Comparison of ENCODE assay signal across 7 mouse cellular contexts in the genomic region with DNA sequence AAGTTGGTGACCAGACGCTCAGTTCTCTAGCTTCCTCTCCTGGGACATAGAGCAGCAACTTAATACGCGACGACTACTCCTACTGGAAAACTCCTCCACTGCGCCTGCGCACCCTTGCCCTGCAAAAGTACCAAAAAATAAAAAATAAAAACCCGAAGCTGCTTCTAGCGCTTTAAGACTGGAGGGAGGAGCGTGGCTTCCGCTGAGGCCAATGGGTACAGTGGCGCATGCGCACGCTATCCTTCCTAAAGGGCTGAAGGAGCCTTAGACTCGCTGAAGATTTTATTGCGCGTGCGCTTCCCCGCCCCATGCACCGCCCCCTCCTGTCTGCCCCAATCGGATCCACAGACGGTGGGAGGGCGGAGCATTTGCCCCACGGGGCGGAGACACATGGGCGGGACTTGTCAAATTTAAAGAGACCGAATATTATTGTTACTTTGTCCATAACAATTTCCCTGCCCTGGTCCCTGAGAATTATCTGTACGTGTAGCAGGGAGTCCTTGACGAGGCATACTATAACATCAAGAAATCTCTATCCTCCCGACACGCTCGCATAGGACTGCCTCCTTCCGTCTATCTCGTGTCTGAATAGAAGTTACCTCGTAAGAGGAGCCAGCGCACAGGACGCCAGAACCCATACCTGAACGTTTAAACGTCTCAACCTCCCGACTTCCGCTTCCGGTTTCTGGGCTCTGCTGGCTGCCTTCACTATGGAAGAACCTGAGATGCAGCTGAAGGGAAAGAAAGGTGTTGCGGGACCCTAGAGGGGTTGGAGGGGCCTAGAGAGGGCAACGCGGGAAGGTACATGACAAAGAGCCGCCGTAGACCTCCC. TPM values are rescaled to one million over a fixed set of nuclear protein-coding genes. Genes with fewer than 3 reads are reported as not detected.
DNase-seq lines count a peak whose midpoint lies in the region; ATAC-seq and TF ChIP-seq lines count a peak whose summit lies in the region.

A gene (minus strand): TSS at position 129 of the 832 bp plus-strand sequence.
A gene (plus strand): TSS at position 474 of the 832 bp plus-strand sequence.
A gene (plus strand): TSS at position 686 of the 832 bp plus-strand sequence.

- peak; percentile 98 for ATAC-seq in intestine, postnatal 0 days
- peak; percentile 99 for ATAC-seq in midbrain, embryonic 12.5 days (ENCODE audit: low FRiP score, low read depth)

- peaks cover 21% of the 10 kb centered on the region for H3K4me1 ChIP-seq in embryonic facial prominence, embryonic 10.5 days
- peaks cover 6% of the 10 kb centered on the region for H3K4me1 ChIP-seq in intestine, postnatal 0 days (replicated peaks; ENCODE audit: control insufficient read depth, insufficient read depth, low read length)
- peaks cover 22% of the 10 kb centered on the region for H3K4me1 ChIP-seq in midbrain, embryonic 12.5 days
- peaks cover 12% of the 10 kb centered on the region for H3K4me1 ChIP-seq in small intestine, adult 2 months (ENCODE audit: control insufficient read depth, insufficient read depth, insufficient read length, low read length)

- H3K9ac ChIP-seq in intestine, postnatal 0 days (ENCODE audit: low read depth, low read length), result peak within 1 kb of the TSS; percentile 59
- H3K9ac ChIP-seq in midbrain, embryonic 12.5 days (replicated peaks), result peak within 1 kb of the TSS; percentile 82

- H3K9me3 ChIP-seq in embryonic facial prominence, embryonic 10.5 days, result no peaks in the 10 kb centered on the region
- H3K9me3 ChIP-seq in intestine, postnatal 0 days (ENCODE audit: control insufficient read depth), result no peaks in the 10 kb centered on the region
- no peaks in the 10 kb centered on the region for H3K9me3 ChIP-seq in midbrain, embryonic 12.5 days

- intact Hi-C loops in left cerebral cortex, postnatal 4 days (cut with DNase I), result no loop called here

- peaks cover 58% of the 10 kb centered on the region for H3K36me3 ChIP-seq in embryonic facial prominence, embryonic 10.5 days (replicated peaks)
- H3K36me3 ChIP-seq in intestine, postnatal 0 days (ENCODE audit: control insufficient read depth, insufficient read depth), result peaks cover 48% of the 10 kb centered on the region
- H3K36me3 ChIP-seq in midbrain, embryonic 12.5 days, result peaks cover 48% of the 10 kb centered on the region
- peaks cover 33% of the 10 kb centered on the region for H3K36me3 ChIP-seq in small intestine, adult 2 months (ENCODE audit: control insufficient read depth, insufficient read depth, low read length)

- peak within 1 kb of the TSS; percentile 89 for H3K4me3 ChIP-seq in embryonic facial prominence, embryonic 10.5 days
- H3K4me3 ChIP-seq in intestine, postnatal 0 days (ENCODE audit: low read depth, low read length), result peak within 1 kb of the TSS; percentile 76
- peak within 1 kb of the TSS; percentile 66 for H3K4me3 ChIP-seq in midbrain, embryonic 12.5 days
- H3K4me3 ChIP-seq in small intestine, adult 2 months (ENCODE audit: low read depth, low read length), result peak within 1 kb of the TSS; percentile 88

- H3K4me2 ChIP-seq in intestine, postnatal 0 days (replicated peaks; ENCODE audit: low read depth), result peak within 1 kb of the TSS; percentile 71
- H3K4me2 ChIP-seq in midbrain, embryonic 12.5 days (replicated peaks), result peak within 1 kb of the TSS; percentile 85

- H3K27me3 ChIP-seq in embryonic facial prominence, embryonic 10.5 days (replicated peaks; ENCODE audit: low read depth, poor library complexity, severe bottlenecking), result no peaks in the 10 kb centered on the region
- no peaks in the 10 kb centered on the region for H3K27me3 ChIP-seq in intestine, postnatal 0 days (replicated peaks; ENCODE audit: control insufficient read depth, insufficient read depth, low read length)
- H3K27me3 ChIP-seq in midbrain, embryonic 12.5 days, result no peaks in the 10 kb centered on the region
- H3K27me3 ChIP-seq in small intestine, adult 2 months (ENCODE audit: control insufficient read depth, insufficient read depth, low read length), result no peaks in the 10 kb centered on the region

- under 1% methylated on average over 46 of the region's 46 CpGs for WGBS in embryonic facial prominence, embryonic 10.5 days
- whole genome bisulfite sequencing in intestine, postnatal 0 days, result under 1% methylated on average over 46 of the region's 46 CpGs
- under 1% methylated on average over 46 of the region's 46 CpGs for WGBS in midbrain, embryonic 12.5 days
- under 1% methylated on average over 46 of the region's 46 CpGs for WGBS in small intestine, adult 2 months

- no peak for TF ChIP-seq CTCF in intestine, postnatal 0 days (IDR thresholded peaks at IDR 0.05; ENCODE audit: low read depth)
- TF ChIP-seq CTCF in small intestine, adult 2 months (IDR thresholded peaks at IDR 0.05; ENCODE audit: extremely low read depth, insufficient read length, insufficient replicate concordance, low read depth, low read length), result no peak

- DNase-seq in adrenal gland, postnatal 10 days, result peak; percentile 99
- DNase-seq in embryonic facial prominence, embryonic 10.5 days (ENCODE audit: low spot score), result peak; percentile 99
- peak; percentile 85 for DNase-seq in gonadal fat pad, adult 2 months (ENCODE audit: low read depth)
- peak; percentile 100 for DNase-seq in left cerebral cortex, postnatal 4 days

- peak; percentile 57; the same call in 1 of the 2 replicates for TF ChIP-seq POLR2A in small intestine, adult 2 months (IDR thresholded peaks at IDR 0.05; ENCODE audit: low read depth, low read length)

- H3K27ac ChIP-seq in embryonic facial prominence, embryonic 10.5 days (replicated peaks), result peak within 1 kb of the TSS; percentile 89
- peak within 1 kb of the TSS; percentile 79 for H3K27ac ChIP-seq in intestine, postnatal 0 days (ENCODE audit: low read depth, low read length)
- peak within 1 kb of the TSS; percentile 74 for H3K27ac ChIP-seq in midbrain, embryonic 12.5 days (replicated peaks)
- H3K27ac ChIP-seq in small intestine, adult 2 months (ENCODE audit: insufficient read depth, low read depth, low read length), result peak within 1 kb of the TSS; percentile 80

RNA-seq across cellular contexts. Expression of the first gene that starts in this region (rescaled TPM):
- total RNA-seq in adrenal gland, postnatal 10 days (2021), result 10 to 100 TPM; 18.0 to 23.9 TPM
- polyA plus RNA-seq in embryonic facial prominence, embryonic 10.5 days (2016; fragmentation: Nextera tagmentation; extraction: Ambion mirVana), result 22.4 and 25.2 TPM in 2 replicates
- polyA plus RNA-seq in gonadal fat pad, adult 2 months (2012; rRNA removed), result 23.4 and 23.8 TPM in 2 replicates
- polyA plus RNA-seq in intestine, postnatal 0 days (2015; fragmentation: Nextera tagmentation; extraction: Ambion mirVana), result 11.1 and 11.2 TPM in 2 replicates
- total RNA-seq in left cerebral cortex, postnatal 4 days (2021), result 10 to 100 TPM; 11.7 to 14.6 TPM
- polyA plus RNA-seq in midbrain, embryonic 12.5 days (2016; fragmentation: Nextera tagmentation; extraction: Ambion mirVana), result 16.3 and 17.8 TPM in 2 replicates
- polyA plus RNA-seq in small intestine, adult 2 months (2012; rRNA removed), result 23.9 and 44.9 TPM in 2 replicates

RNA-seq across cellular contexts. Expression of the second gene that starts in this region (rescaled TPM):
- 10 to 100 TPM; 45.0 to 48.5 TPM for total RNA-seq in adrenal gland, postnatal 10 days (2021)
- 45.8 and 46.8 TPM in 2 replicates for polyA plus RNA-seq in embryonic facial prominence, embryonic 10.5 days (2016; fragmentation: Nextera tagmentation; extraction: Ambion mirVana)
- polyA plus RNA-seq in gonadal fat pad, adult 2 months (2012; rRNA removed), result 80.1 and 103 TPM in 2 replicates
- polyA plus RNA-seq in intestine, postnatal 0 days (2015; fragmentation: Nextera tagmentation; extraction: Ambion mirVana), result 29.2 and 32.5 TPM in 2 replicates
- total RNA-seq in left cerebral cortex, postnatal 4 days (2021), result 10 to 100 TPM; 42.2 to 44.7 TPM
- 37.1 and 41.9 TPM in 2 replicates for polyA plus RNA-seq in midbrain, embryonic 12.5 days (2016; fragmentation: Nextera tagmentation; extraction: Ambion mirVana)
- 43.3 and 83.7 TPM in 2 replicates for polyA plus RNA-seq in small intestine, adult 2 months (2012; rRNA removed)

RNA-seq across cellular contexts. Expression of the third gene that starts in this region (rescaled TPM):
- total RNA-seq in adrenal gland, postnatal 10 days (2021), result under 1 TPM; 0.36 to 0.54 TPM
- polyA plus RNA-seq in embryonic facial prominence, embryonic 10.5 days (2016; fragmentation: Nextera tagmentation; extraction: Ambion mirVana), result 0.69 and 0.70 TPM in 2 replicates
- polyA plus RNA-seq in gonadal fat pad, adult 2 months (2012; rRNA removed), result 0.08 and 0.36 TPM in 2 replicates
- polyA plus RNA-seq in intestine, postnatal 0 days (2015; fragmentation: Nextera tagmentation; extraction: Ambion mirVana), result 0.12 TPM in 1 of 2 replicates, not detected in the other
- under 1 TPM; 0.72 to 0.94 TPM for total RNA-seq in left cerebral cortex, postnatal 4 days (2021)
- polyA plus RNA-seq in midbrain, embryonic 12.5 days (2016; fragmentation: Nextera tagmentation; extraction: Ambion mirVana), result 0.19 and 0.46 TPM in 2 replicates
- 1.6 and 5.3 TPM in 2 replicates for polyA plus RNA-seq in small intestine, adult 2 months (2012; rRNA removed)

Comparison
In these comparisons a context has a peak if more than half of its experiments do, and no peak if none do; other contexts are left out.
1. Peak in every context shown above with its lines: DNase-seq, ATAC-seq, H3K4me3 ChIP-seq and H3K27ac ChIP-seq.